Mouse (Mus musculus) CH12.LX (cell line): ENCODE results near the gene Rreb1. TPM values are rescaled to one million over a fixed set of nuclear protein-coding genes. Genes with fewer than 3 reads are reported as not detected.

ENCODE experiments used
- DNase-seq: peaks from one replicate; pipeline ENCODE4 v3.0.0-alpha.2; 2013; ENCODE audit errors: extremely low read depth
- H3K27ac ChIP-seq: 2 replicates; pipeline ENCODE4 v1.5.1; 2012; ENCODE audit warnings: low read depth, mild to moderate bottlenecking, control low read depth, moderate library complexity; ENCODE audit not compliant: insufficient read depth
- H3K27me3 ChIP-seq: replicated peaks from 2 replicates; pipeline ENCODE3; 2012; ENCODE audit warnings: inconsistent platforms
- H3K36me3 ChIP-seq, 2 experiments: replicated peaks in 1 of 2; 2 replicates each; pipeline versions ENCODE3 to v1.6.1; 2012; ENCODE audit warnings: inconsistent platforms in 1 of 2, low read length in 1 of 2, mild to moderate bottlenecking in 1 of 2, mixed read lengths in 1 of 2, moderate library complexity in 1 of 2; ENCODE audit not compliant: control insufficient read depth in 1 of 2, insufficient read depth in 1 of 2
- H3K4me1 ChIP-seq, 2 experiments: 2 replicates each; pipeline ENCODE4 v1.6.1; 2012; ENCODE audit warnings: inconsistent platforms in 1 of 2, moderate library complexity in 1 of 2; ENCODE audit not compliant: insufficient read depth in 2 of 2, control insufficient read depth in 1 of 2
- H3K4me2 ChIP-seq: 2 replicates; pipeline ENCODE4 v1.6.1; 2012; ENCODE audit warnings: low read depth, mild to moderate bottlenecking, control low read depth; ENCODE audit not compliant: poor library complexity, insufficient read depth, severe bottlenecking
- H3K4me3 ChIP-seq, 3 experiments: fragments of 150-350 bp in 1 of 3; sonication (generic) in 1 of 3; replicated peaks in 1 of 3; 2 replicates each; pipeline versions ENCODE3 to v1.5.1; 2011 to 2012; ENCODE audit warnings: low read depth in 2 of 3, low read length in 2 of 3, mild to moderate bottlenecking in 2 of 3, moderate library complexity in 2 of 3, control low read depth in 1 of 3, improper control_type of control experiment in 1 of 3, inconsistent platforms in 1 of 3, mixed read lengths in 1 of 3; ENCODE audit not compliant: poor library complexity in 1 of 3
- H3K79me2 ChIP-seq: replicated peaks from 2 replicates; pipeline ENCODE4 v1.6.1; 2012; ENCODE audit warnings: mild to moderate bottlenecking, moderate library complexity; ENCODE audit not compliant: control insufficient read depth, poor library complexity, insufficient read depth, severe bottlenecking; ENCODE audit errors: extremely low read depth
- H3K9ac ChIP-seq: 2 replicates; pipeline ENCODE4 v1.6.1; 2012; ENCODE audit warnings: low read depth, mild to moderate bottlenecking, control low read depth, moderate library complexity; ENCODE audit not compliant: insufficient read depth
- H3K9me3 ChIP-seq: replicated peaks from 2 replicates; pipeline ENCODE3; 2012; ENCODE audit warnings: low read length, inconsistent platforms, mixed read lengths
- CHD1 ChIP-seq: IDR thresholded peaks from 2 replicates; pipeline ENCODE4 v1.6.1; 2012; ENCODE audit warnings: low read depth, low read length, improper control_type of control experiment, inconsistent platforms
- CHD2 ChIP-seq: IDR thresholded peaks from 2 replicates; pipeline ENCODE4 v1.6.1; 2011; ENCODE audit warnings: low read length, improper control_type of control experiment
- CTCF ChIP-seq, 2 experiments: IDR thresholded peaks in 1 of 2; conservative IDR thresholded peaks in 1 of 2; 2 replicates each; pipeline ENCODE4 v1.5.1; 2011 to 2012; ENCODE audit warnings: low read depth in 2 of 2, low read length in 2 of 2, improper control_type of control experiment in 1 of 2, inconsistent platforms in 1 of 2, mild to moderate bottlenecking in 1 of 2, moderate library complexity in 1 of 2
- E2F4 ChIP-seq: IDR thresholded peaks from 2 replicates; pipeline ENCODE4 v1.6.1; 2011; ENCODE audit warnings: low read depth, low read length, improper control_type of control experiment; ENCODE audit not compliant: insufficient replicate concordance
- ELF1 ChIP-seq: IDR thresholded peaks from 2 replicates; pipeline ENCODE4 v1.6.1; 2014; ENCODE audit warnings: low read depth, mild to moderate bottlenecking, inconsistent platforms, low read length, improper control_type of control experiment
- EP300 ChIP-seq: IDR thresholded peaks from 2 replicates; pipeline ENCODE4 v1.6.1; 2011; ENCODE audit warnings: low read length, improper control_type of control experiment
- ETS1 ChIP-seq: conservative IDR thresholded peaks from 2 replicates; pipeline ENCODE4 v1.6.1; 2012; ENCODE audit warnings: low read depth, mild to moderate bottlenecking, inconsistent platforms, low read length, improper control_type of control experiment, moderate library complexity
- GABPA ChIP-seq: IDR thresholded peaks from 2 replicates; pipeline ENCODE4 v1.6.1; 2012; ENCODE audit warnings: low read depth, low read length, improper control_type of control experiment, inconsistent platforms; ENCODE audit not compliant: insufficient replicate concordance
- HCFC1 ChIP-seq: IDR thresholded peaks from 2 replicates; pipeline ENCODE4 v1.6.1; 2012; ENCODE audit warnings: low read depth, mild to moderate bottlenecking, inconsistent platforms, low read length, improper control_type of control experiment
- IRF4 ChIP-seq: IDR thresholded peaks from 2 replicates; pipeline ENCODE4 v1.6.1; 2014; ENCODE audit warnings: low read depth, mild to moderate bottlenecking, inconsistent platforms, low read length, improper control_type of control experiment
- JUN ChIP-seq: IDR thresholded peaks from 2 replicates; pipeline ENCODE4 v1.6.1; 2011; ENCODE audit warnings: low read depth, mild to moderate bottlenecking, low read length, improper control_type of control experiment, moderate library complexity; ENCODE audit not compliant: insufficient read depth
- JUND ChIP-seq: conservative IDR thresholded peaks from 2 replicates; pipeline ENCODE4 v1.6.1; 2011; ENCODE audit warnings: low read depth, low read length, improper control_type of control experiment
- KAT2A ChIP-seq: IDR thresholded peaks from 2 replicates; pipeline ENCODE4 v1.6.1; 2012; ENCODE audit warnings: low read length, improper control_type of control experiment, inconsistent platforms; ENCODE audit not compliant: insufficient replicate concordance
- MAFK ChIP-seq: IDR thresholded peaks from 2 replicates; pipeline ENCODE4 v1.6.1; 2011; ENCODE audit warnings: low read length, improper control_type of control experiment; ENCODE audit not compliant: insufficient replicate concordance
- MAZ ChIP-seq: IDR thresholded peaks from 2 replicates; pipeline ENCODE4 v1.6.1; 2012; ENCODE audit warnings: low read depth, mild to moderate bottlenecking, inconsistent platforms, low read length, improper control_type of control experiment, moderate library complexity
- MYC ChIP-seq: IDR thresholded peaks from 2 replicates; pipeline ENCODE4 v1.6.1; 2011; ENCODE audit warnings: low read depth, mild to moderate bottlenecking, improper control_type of control experiment, low read length
- PAX5 ChIP-seq: IDR thresholded peaks from 2 replicates; pipeline ENCODE4 v1.6.1; 2012; ENCODE audit warnings: low read length, inconsistent platforms, mixed read lengths
- POLR2AphosphoS2 ChIP-seq: IDR thresholded peaks from 2 replicates; pipeline ENCODE4 v1.6.1; 2011; ENCODE audit warnings: low read depth, low read length, improper control_type of control experiment
- RAD21 ChIP-seq: IDR thresholded peaks from 2 replicates; pipeline ENCODE4 v1.6.1; 2011; ENCODE audit warnings: low read depth, mild to moderate bottlenecking, low read length, improper control_type of control experiment, moderate library complexity
- SIN3A ChIP-seq: IDR thresholded peaks from 2 replicates; pipeline ENCODE4 v1.6.1; 2012; ENCODE audit warnings: low read length, improper control_type of control experiment, inconsistent platforms
- SMC3 ChIP-seq: IDR thresholded peaks from 2 replicates; pipeline ENCODE4 v1.6.1; 2011; ENCODE audit warnings: low read depth, low read length, improper control_type of control experiment
- TBP ChIP-seq: conservative IDR thresholded peaks from 2 replicates; pipeline ENCODE4 v1.6.1; 2011; ENCODE audit warnings: low read depth, low read length, improper control_type of control experiment
- TCF12 ChIP-seq: IDR thresholded peaks from 2 replicates; pipeline ENCODE4 v1.6.1; 2014; ENCODE audit warnings: low read depth, mild to moderate bottlenecking, inconsistent platforms, low read length, improper control_type of control experiment
- UBTF ChIP-seq: IDR thresholded peaks from 2 replicates; pipeline ENCODE4 v1.6.1; 2012; ENCODE audit warnings: low read depth, mild to moderate bottlenecking, inconsistent platforms, low read length, improper control_type of control experiment, moderate library complexity
- USF2 ChIP-seq: conservative IDR thresholded peaks from 2 replicates; pipeline ENCODE4 v1.6.1; 2011; ENCODE audit warnings: low read depth, low read length, improper control_type of control experiment
- ZNF384 ChIP-seq: IDR thresholded peaks from 2 replicates; pipeline ENCODE4 v1.6.1; 2012; ENCODE audit warnings: low read depth, low read length, improper control_type of control experiment, inconsistent platforms
- dilution Hi-C: fragments of 300-500 bp; cut with MboI; formaldehyde crosslinking; loops from 2 replicates; pipeline ENCODE4 v1.14.3; 2020; ENCODE audit warnings: low sequenced_read_pairs; ENCODE audit not compliant: extremely low pct_unique_long_range_greater_than_20kb, extremely low pct_ligation_motif_present
- in situ Hi-C: fragments of 300-500 bp; cut with MboI; formaldehyde crosslinking; loops from 3 replicates; pipeline ENCODE4 v1.14.3; 2019; ENCODE audit warnings: low sequenced_read_pairs, low pct_ligation_motif_present, low pct_unique_long_range_greater_than_20kb, mixed read lengths
- polyA plus RNA-seq: library from polyadenylated mRNA; unstranded; fragments of >175 nt; gene quantifications from 2 replicates; pipeline ENCODE4 v1.2.1, GENCODE M21; 2012; ENCODE audit warnings: low read depth; ENCODE audit not compliant: insufficient read length
- total RNA-seq, 2 experiments: library from RNA; depleted of rRNA; stranded (reverse); fragments of 300-350 nt in 1 of 2; fragments of >200 nt in 1 of 2; gene quantifications; 2 replicates each; pipeline ENCODE4 v1.2.3; 2012 to 2014

Gene Rreb1
- total and polyA plus RNA-seq, 3 experiments: 1.0 to 10.2 (median 5.3) TPM

- Histone ChIP-seq H3K9me3 (no peaks in the 10 kb centered on the region), H3K36me3 (peaks cover 40 to 85% of the 10 kb centered on the region in 2 experiments), H3K4me2 (no peak overlapping the region), H3K4me3 (no peak overlapping the region), H3K9ac (no peak overlapping the region), H3K4me1 (peaks cover 11 to 30% of the 10 kb centered on the region in 2 experiments), H3K27ac (no peak overlapping the region), H3K27me3 (no peaks in the 10 kb centered on the region), H3K79me2 (no peaks in the 10 kb centered on the region)
- in situ Hi-C loops: no loop called here
- no peak for TF ChIP-seq HCFC1
- no peak for DNase-seq
- dilution Hi-C loops: no loop called here
Measured at GRCm38 (mm10) chr13:37945392-37945791, 167.2 kb downstream of the Rreb1 start.

GRCm38 (mm10) chr13:37946734-37947133 is 168.5 kb downstream of the Rreb1 start:
- DNase-seq: peak; percentile 82
- Histone ChIP-seq H3K9me3 (no peaks in the 10 kb centered on the region), H3K36me3 (peaks cover 40 to 79% of the 10 kb centered on the region in 2 experiments), H3K27ac (no peak overlapping the region), H3K27me3 (no peaks in the 10 kb centered on the region), H3K4me1 (peaks cover 4 to 17% of the 10 kb centered on the region in 2 experiments; a peak in 3 of 4 replicates), H3K4me2 (no peak overlapping the region), H3K9ac (no peak overlapping the region)
- TF ChIP-seq MAFK: no peak
- no peak for TF ChIP-seq TBP
- TF ChIP-seq PAX5: no peak
- no peak for TF ChIP-seq ZNF384
- TF ChIP-seq SIN3A: no peak
- TF ChIP-seq RAD21: peak; percentile 48
- no peak for TF ChIP-seq USF2
- TF ChIP-seq GABPA: no peak
- no peak for TF ChIP-seq E2F4
- TF ChIP-seq CTCF (conservative IDR thresholded peaks at IDR 0.05 in 1 of 2, IDR thresholded peaks at IDR 0.05 in 1 of 2; ENCODE audit: low read depth in 2 of 2, low read length in 2 of 2): peak; percentile 58 to 77
- no peak for TF ChIP-seq UBTF
- TF ChIP-seq IRF4: no peak
- no peak for TF ChIP-seq TCF12
- no peak for TF ChIP-seq MAZ
- TF ChIP-seq POLR2AphosphoS2: no peak
- peak; percentile 76 for TF ChIP-seq SMC3
- no peak for TF ChIP-seq HCFC1
- TF ChIP-seq JUND: no peak
- TF ChIP-seq EP300: no peak
- TF ChIP-seq MYC: no peak
- TF ChIP-seq ELF1: no peak
- TF ChIP-seq CHD1: no peak
- no peak for TF ChIP-seq CHD2
- TF ChIP-seq ETS1: no peak
- TF ChIP-seq KAT2A: no peak
- TF ChIP-seq JUN: no peak
- TF ChIP-seq, all 38 proteins: peak for 3
- dilution Hi-C loops: no loop called here
- Histone ChIP-seq H3K4me3 (no peak overlapping the region), H3K79me2 (no peaks in the 10 kb centered on the region)
- in situ Hi-C loops: no loop called here
